ENCODE assay signal across 8 mouse cellular contexts in genomic region chr9:74952106-74952505, GRCm38 (mm10). TPM values are rescaled to one million over a fixed set of nuclear protein-coding genes. Genes with fewer than 3 reads are reported as not detected.
DNase-seq lines count a peak whose midpoint lies in the region; ATAC-seq and TF ChIP-seq lines count a peak whose summit lies in the region.

No protein-coding gene starts in this region.

- peak; percentile 10; the same call in 1 of the 2 replicates for TF ChIP-seq CTCF in heart, adult 2 months (IDR thresholded peaks at IDR 0.05)

- H3K79me2 ChIP-seq in heart, adult 2 months (replicated peaks; ENCODE audit: control insufficient read depth, insufficient read depth, low read length) = no peaks in the 10 kb centered on the region

- 11% methylated on average over 5 of the region's 5 CpGs for WGBS in heart, adult 2 months
- WGBS in forebrain, embryonic 12.5 days = 63% methylated on average over 5 of the region's 5 CpGs
- 58% methylated on average over 5 of the region's 5 CpGs for WGBS in midbrain, embryonic 16.5 days

- no peaks in the 10 kb centered on the region for H3K27me3 ChIP-seq in heart, adult 2 months (ENCODE audit: control insufficient read depth, insufficient read depth, low read length)
- H3K27me3 ChIP-seq in forebrain, embryonic 12.5 days = no peaks in the 10 kb centered on the region
- H3K27me3 ChIP-seq in midbrain, embryonic 16.5 days (ENCODE audit: control insufficient read depth, insufficient read depth, low read depth, low read length) = no peaks in the 10 kb centered on the region

- no peak for TF ChIP-seq POLR2A in heart, adult 2 months (IDR thresholded peaks at IDR 0.05; ENCODE audit: insufficient read depth, low read depth, low read length)

- peak in 1 of 2 experiments; percentile 58 for DNase-seq in heart, adult 2 months
- no peak for DNase-seq in heart, postnatal 25 days (ENCODE audit: low spot score)
- peak; percentile 19 to 73 for DNase-seq in left cerebral cortex, postnatal 14 days (ENCODE audit: low spot score in 2 of 2)
- DNase-seq in adrenal gland, postnatal 10 days = no peak
- no peak for DNase-seq in cerebellum, adult 18-20 months

- H3K9ac ChIP-seq in heart, adult 2 months (ENCODE audit: low read depth, low read length) = no peak overlapping the region
- H3K9ac ChIP-seq in forebrain, embryonic 12.5 days = peak overlapping the region; percentile 44; the same call in 1 of the 2 replicates
- peak overlapping the region; percentile 84 for H3K9ac ChIP-seq in midbrain, embryonic 16.5 days (ENCODE audit: low read depth, low read length)

- peaks cover 14% of the 10 kb centered on the region for H3K36me3 ChIP-seq in heart, adult 2 months (ENCODE audit: control insufficient read depth, insufficient read depth, low read length)
- H3K36me3 ChIP-seq in forebrain, embryonic 12.5 days (replicated peaks) = peaks cover 3% of the 10 kb centered on the region; the same call in 1 of the 2 replicates
- H3K36me3 ChIP-seq in midbrain, embryonic 16.5 days (ENCODE audit: control insufficient read depth, insufficient read depth, low read length) = no peaks in the 10 kb centered on the region

- peak overlapping the region; percentile 98 for H3K4me3 ChIP-seq in heart, adult 2 months
- H3K4me3 ChIP-seq in forebrain, embryonic 12.5 days (replicated peaks) = peak overlapping the region; percentile 92
- peak overlapping the region; percentile 69 for H3K4me3 ChIP-seq in midbrain, embryonic 16.5 days (ENCODE audit: low read depth, low read length)

- peaks cover 1% of the 10 kb centered on the region; the same call in 1 of the 2 replicates for H3K4me1 ChIP-seq in heart, adult 2 months (ENCODE audit: control insufficient read depth, insufficient read depth, low read length)
- H3K4me1 ChIP-seq in forebrain, embryonic 12.5 days = peaks cover 18% of the 10 kb centered on the region
- H3K4me1 ChIP-seq in midbrain, embryonic 16.5 days (ENCODE audit: control insufficient read depth, insufficient read depth, low read length) = peaks cover 15% of the 10 kb centered on the region

- peak overlapping the region; percentile 89 for H3K4me2 ChIP-seq in forebrain, embryonic 12.5 days
- peak overlapping the region; percentile 54 for H3K4me2 ChIP-seq in midbrain, embryonic 16.5 days (ENCODE audit: low read length)

- no peak for TF ChIP-seq EP300 in heart, adult 2 months (IDR thresholded peaks at IDR 0.05; ENCODE audit: insufficient read depth, low read depth, low read length)

- H3K27ac ChIP-seq in heart, adult 2 months = peak overlapping the region; percentile 98
- peak overlapping the region; percentile 97; the same call in 1 of the 2 replicates for H3K27ac ChIP-seq in forebrain, embryonic 12.5 days
- peak overlapping the region; percentile 88; the same call in 1 of the 2 replicates for H3K27ac ChIP-seq in midbrain, embryonic 16.5 days (ENCODE audit: low read length)

- intact Hi-C loops in heart, adult 2 months (cut with DNase I) = loop anchor here (2.0 to 5.0 kb wide), 3 partner anchors 45 to 85 kb away; partner anchors contain the start of gene Arpp19
- intact Hi-C loops in heart, postnatal 25 days (cut with DNase I) = loop anchor here (2.0 to 5.0 kb wide), 4 partner anchors 23 to 85 kb away; partner anchors contain the start of gene Arpp19
- intact Hi-C loops in left cerebral cortex, postnatal 14 days (cut with DNase I) = loop anchor here (5.0 kb wide), 1 partner anchor 40 kb away; no protein-coding TSS in a partner anchor

- H3K9me3 ChIP-seq in forebrain, embryonic 12.5 days = no peaks in the 10 kb centered on the region
- H3K9me3 ChIP-seq in midbrain, embryonic 16.5 days (replicated peaks; ENCODE audit: control insufficient read depth, low read length, poor library complexity, severe bottlenecking) = no peaks in the 10 kb centered on the region

- peak; percentile 4 for ATAC-seq in CD4-positive, CD25-positive, alpha-beta regulatory T cell, adult 4 months
- no peak for ATAC-seq in forebrain, embryonic 12.5 days (ENCODE audit: low FRiP score)
- ATAC-seq in midbrain, embryonic 16.5 days = no peak

RNA-seq across cellular contexts. Expression of gene Fam214a, which starts 0.6 kb away (rescaled TPM):
- 10 to 100 TPM; 20.6 to 30.2 TPM for total RNA-seq in heart, adult 2 months (2021)
- 10.7 and 16.5 TPM in 2 replicates for polyA plus RNA-seq in heart, adult 2 months (2012; rRNA removed)
- total RNA-seq in heart, postnatal 25 days (2021) = 10 to 100 TPM; 25.2 to 28.8 TPM
- polyA plus RNA-seq in CD4-positive, CD25-positive, alpha-beta regulatory T cell, adult 4 months (2017; shearing (Covaris generic)) = 10 to 100 TPM; 24.3 to 28.4 TPM
- 30.9 and 34.1 TPM in 2 replicates for polyA plus RNA-seq in forebrain, embryonic 12.5 days (2016; fragmentation: Nextera tagmentation; extraction: Ambion mirVana)
- total RNA-seq in left cerebral cortex, postnatal 14 days (2021) = 10 to 100 TPM; 34.2 to 37.3 TPM
- 22.7 and 25.3 TPM in 2 replicates for polyA plus RNA-seq in midbrain, embryonic 16.5 days (2015; fragmentation: Nextera tagmentation; extraction: Ambion mirVana)
- total RNA-seq in adrenal gland, postnatal 10 days (2021) = 10 to 100 TPM; 76.1 to 81.3 TPM

Comparison
In these comparisons a context has a peak if more than half of its experiments do, and no peak if none do; other contexts are left out.
1. DNase-seq: peak in left cerebral cortex, postnatal 14 days (2 of 2); none in heart, postnatal 25 days (single experiment), adrenal gland, postnatal 10 days (single experiment) and cerebellum, adult 18-20 months (0 of 2).
2. Peak in every context shown above with its lines, with median percentiles within 50 percentile points of each other: H3K27ac ChIP-seq and H3K4me3 ChIP-seq.